10 mouse cellular contexts compared by ENCODE assay signal in genomic region chr7:4513829-4514712, GRCm38 (mm10). TPM values are rescaled to one million over a fixed set of nuclear protein-coding genes. Genes with fewer than 3 reads are reported as not detected.
DNase-seq lines count a peak whose midpoint lies in the region; ATAC-seq and TF ChIP-seq lines count a peak whose summit lies in the region.
"Had no signal": no experiment of that assay in that cellular context is flagged by ENCODE, and none has a peak within 500 bp of the region (broad histone marks: within the 10 kb centered on the region; RNA-seq: fewer than 3 reads in every experiment).

No protein-coding gene starts in this region.

- DNase-seq in kidney, adult 18-20 months = no peak
- no peak for DNase-seq in ES-E14 (ENCODE audit: low read depth, low spot score)
- DNase-seq in heart, postnatal 14 days = peak; percentile 61 to 63
- no peak for DNase-seq in urinary bladder, postnatal 36 days (ENCODE audit: low spot score in 2 of 2)
- DNase-seq in natural killer cell, adult 2 months (ENCODE audit: low spot score in 2 of 2) = no peak
- no peak for DNase-seq in left cerebral cortex, postnatal 14 days (ENCODE audit: low spot score in 2 of 2)

- H3K36me3 ChIP-seq in kidney, embryonic 14.5 days (ENCODE audit: control insufficient read depth, insufficient read depth, low read length) = no peaks in the 10 kb centered on the region
- H3K36me3 ChIP-seq in C2C12 (ENCODE audit: control insufficient read depth, insufficient read depth) = no peaks in the 10 kb centered on the region
- H3K36me3 ChIP-seq in ES-E14 (ENCODE audit: control insufficient read depth, insufficient read depth, low read length, poor library complexity, severe bottlenecking) = no peaks in the 10 kb centered on the region
- H3K36me3 ChIP-seq: forebrain, embryonic 15.5 days had no signal

- H3ac ChIP-seq in C2C12 (ENCODE audit: control insufficient read depth, insufficient read length, low read depth) = no peak overlapping the region

- intact Hi-C loops in heart, postnatal 14 days (cut with DNase I) = no loop called here
- intact Hi-C loops in left cerebral cortex, postnatal 14 days (cut with DNase I) = no loop called here

- ATAC-seq in kidney, embryonic 14.5 days (ENCODE audit: low FRiP score, low TSS enrichment) = peak; percentile 46
- ATAC-seq: forebrain, embryonic 15.5 days had no signal

- H3K79me3 ChIP-seq in C2C12 (ENCODE audit: low read depth) = no peaks in the 10 kb centered on the region

- no peaks in the 10 kb centered on the region for H3K79me2 ChIP-seq in C2C12 (ENCODE audit: control insufficient read depth, insufficient read depth)

- peaks cover 13% of the 10 kb centered on the region; the same call in 1 of the 2 replicates for H3K4me1 ChIP-seq in kidney, embryonic 14.5 days (ENCODE audit: control insufficient read depth, insufficient read depth, low read length)
- peaks cover 2 to 22% of the 10 kb centered on the region in 2 experiments; a peak in 3 of 4 replicates for H3K4me1 ChIP-seq in ES-E14 (ENCODE audit: control insufficient read depth in 2 of 2, insufficient read depth in 2 of 2, low read length in 2 of 2, poor library complexity in 1 of 2)

- TF ChIP-seq CTCF in C2C12 (IDR thresholded peaks at IDR 0.05; ENCODE audit: control insufficient read depth, insufficient read depth, insufficient read length) = no peak

- H3K4me3 ChIP-seq in kidney, embryonic 14.5 days (ENCODE audit: low read length) = no peak overlapping the region
- no peak overlapping the region for H3K4me3 ChIP-seq in C2C12 (ENCODE audit: insufficient read depth, poor library complexity, severe bottlenecking)
- no peak overlapping the region for H3K4me3 ChIP-seq in ES-E14 (ENCODE audit: insufficient read depth in 1 of 2, low read depth in 1 of 2, low read length in 2 of 2, poor library complexity in 1 of 2, severe bottlenecking in 1 of 2)
- H3K4me3 ChIP-seq: forebrain, embryonic 15.5 days had no signal

- H3K9me3 ChIP-seq in kidney, embryonic 14.5 days (ENCODE audit: control insufficient read depth, low read length) = no peaks in the 10 kb centered on the region
- H3K9me3 ChIP-seq in ES-E14 (ENCODE audit: control insufficient read depth, insufficient read depth, low read depth, low read length) = no peaks in the 10 kb centered on the region
- H3K9me3 ChIP-seq: forebrain, embryonic 15.5 days had no signal

- 44% methylated on average over 6 of the region's 6 CpGs for WGBS in kidney, embryonic 14.5 days

- in situ Hi-C loops in ES-E14 (cut with MboI; ENCODE audit: low sequenced_read_pairs in 2 of 2, unreplicated experiment in 2 of 2) = no loop called here

- no peaks in the 10 kb centered on the region for H3K27me3 ChIP-seq in kidney, embryonic 14.5 days (ENCODE audit: control insufficient read depth, insufficient read depth, low read length)
- H3K27me3 ChIP-seq in C2C12 (ENCODE audit: control insufficient read depth, insufficient read depth, insufficient read length) = no peaks in the 10 kb centered on the region
- H3K27me3 ChIP-seq: forebrain, embryonic 15.5 days had no signal

- no peak overlapping the region for H3K9ac ChIP-seq in kidney, embryonic 14.5 days (ENCODE audit: low read depth, low read length)
- peak overlapping the region; percentile 25; the same call in 1 of the 2 replicates for H3K9ac ChIP-seq in ES-E14 (ENCODE audit: insufficient read depth, low read depth, low read length, poor library complexity, severe bottlenecking)
- H3K9ac ChIP-seq: forebrain, embryonic 15.5 days had no signal

- no peak overlapping the region for H3K4me2 ChIP-seq in kidney, embryonic 14.5 days (replicated peaks; ENCODE audit: low read depth, low read length)
- H3K4me2 ChIP-seq: forebrain, embryonic 15.5 days had no signal

- H3K27ac ChIP-seq in kidney, embryonic 14.5 days (ENCODE audit: low read depth, low read length) = peak overlapping the region; percentile 65; the same call in 1 of the 2 replicates
- H3K27ac ChIP-seq in ES-E14 (ENCODE audit: insufficient read depth, low read depth, low read length, poor library complexity, severe bottlenecking) = no peak overlapping the region
- H3K27ac ChIP-seq: forebrain, embryonic 15.5 days had no signal

TF ChIP-seq in C2C12, 6 proteins besides CTCF, POLR2A, EP300 and RAD21:
- TF ChIP-seq MYOG (IDR thresholded peaks at IDR 0.05; ENCODE audit: control insufficient read depth, extremely low read depth, insufficient read length) = no peak
- TF ChIP-seq MYOD1 (IDR thresholded peaks at IDR 0.05; ENCODE audit: control insufficient read depth, insufficient read length, low read depth) = peak; percentile 40

TF ChIP-seq in ES-E14, 5 proteins besides CTCF, POLR2A, EP300 and RAD21:
- no peak for TF ChIP-seq MAFK (IDR thresholded peaks at IDR 0.05; ENCODE audit: insufficient read depth, low read depth, low read length)
- TF ChIP-seq ZNF384 (IDR thresholded peaks at IDR 0.05; ENCODE audit: low read depth, low read length) = no peak
- no peak for TF ChIP-seq HCFC1 (IDR thresholded peaks at IDR 0.05; ENCODE audit: borderline replicate concordance, insufficient read depth, low read length)
- no peak for TF ChIP-seq CHD2 (IDR thresholded peaks at IDR 0.05; ENCODE audit: low read depth, low read length)
- no peak for TF ChIP-seq ZC3H11A (IDR thresholded peaks at IDR 0.05; ENCODE audit: borderline replicate concordance, low read depth, low read length)

RNA-seq across cellular contexts. Expression of gene Tnnt1, which starts 2.1 kb away (rescaled TPM):
- polyA plus RNA-seq in kidney, embryonic 14.5 days (2014; fragmentation: Nextera tagmentation; extraction: Ambion mirVana) = 13.4 and 20.6 TPM in 2 replicates
- polyA plus RNA-seq in C2C12 (2012; fragmentation: generic; extraction: Trizol) = 34.7 TPM
- 6.3 and 8.4 TPM in 2 replicates for total RNA-seq in ES-E14 (2012; rRNA removed)
- total RNA-seq in heart, postnatal 14 days (2021) = 10 to 100 TPM; 25.4 to 33.6 TPM
- total RNA-seq in left cerebral cortex, postnatal 14 days (2021) = 1 to 10 TPM; 2.7 to 4.3 TPM

RNA-seq across cellular contexts. Expression of gene Tnni3, which starts 10.0 kb away (rescaled TPM):
- 4.9 and 8.1 TPM in 2 replicates for polyA plus RNA-seq in kidney, embryonic 14.5 days (2014; fragmentation: Nextera tagmentation; extraction: Ambion mirVana)
- 0.91 TPM for polyA plus RNA-seq in C2C12 (2012; fragmentation: generic; extraction: Trizol)
- total RNA-seq in ES-E14 (2012; rRNA removed) = 7.8 and 17.9 TPM in 2 replicates
- 1,000 to 10,000 TPM; 7,272 to 7,308 TPM for total RNA-seq in heart, postnatal 14 days (2021)
- total RNA-seq in left cerebral cortex, postnatal 14 days (2021) = under 1 TPM in 1 of 2 experiments, not detected in 1; 0.55 TPM

RNA-seq across cellular contexts. Expression of gene Ppp1r12c, which starts 12.6 kb away (rescaled TPM):
- polyA plus RNA-seq in kidney, embryonic 14.5 days (2014; fragmentation: Nextera tagmentation; extraction: Ambion mirVana) = 50.8 and 51.2 TPM in 2 replicates
- 54.6 TPM for polyA plus RNA-seq in C2C12 (2012; fragmentation: generic; extraction: Trizol)
- total RNA-seq in ES-E14 (2012; rRNA removed) = 83.2 and 126 TPM in 2 replicates
- total RNA-seq in heart, postnatal 14 days (2021) = 10 to 100 TPM; 76.0 to 82.1 TPM
- total RNA-seq in left cerebral cortex, postnatal 14 days (2021) = 100 to 1,000 TPM; 117 to 128 TPM

RNA-seq across cellular contexts. Expression of gene Dnaaf3, which starts 18.2 kb away (rescaled TPM):
- polyA plus RNA-seq in kidney, embryonic 14.5 days (2014; fragmentation: Nextera tagmentation; extraction: Ambion mirVana) = 1.3 and 2.4 TPM in 2 replicates
- polyA plus RNA-seq in C2C12 (2012; fragmentation: generic; extraction: Trizol) = 1.4 TPM
- 3.1 and 6.3 TPM in 2 replicates for total RNA-seq in ES-E14 (2012; rRNA removed)
- 1 to 10 TPM; 1.8 to 1.9 TPM for total RNA-seq in heart, postnatal 14 days (2021)
- under 1 TPM; 0.31 to 0.34 TPM for total RNA-seq in left cerebral cortex, postnatal 14 days (2021)

RNA-seq across cellular contexts. Expression of gene Syt5, which starts 33.3 kb away (rescaled TPM):
- 5.3 and 5.5 TPM in 2 replicates for polyA plus RNA-seq in kidney, embryonic 14.5 days (2014; fragmentation: Nextera tagmentation; extraction: Ambion mirVana)
- polyA plus RNA-seq in C2C12 (2012; fragmentation: generic; extraction: Trizol) = 0.11 TPM
- total RNA-seq in ES-E14 (2012; rRNA removed) = 3.0 and 8.7 TPM in 2 replicates
- 1 to 10 TPM; 1.4 to 1.9 TPM for total RNA-seq in heart, postnatal 14 days (2021)
- total RNA-seq in left cerebral cortex, postnatal 14 days (2021) = 100 to 1,000 TPM; 241 to 259 TPM
- total RNA-seq: MEL had no signal

Comparison
In these comparisons a context has a peak if more than half of its experiments do, and no peak if none do; other contexts are left out.
1. DNase-seq: peak in heart, postnatal 14 days (2 of 2); none in kidney, adult 18-20 months (single experiment), ES-E14 (single experiment), urinary bladder, postnatal 36 days (0 of 2), natural killer cell, adult 2 months (0 of 2) and left cerebral cortex, postnatal 14 days (0 of 2).
2. RNA of gene Tnni3, which starts 10.0 kb away (total RNA-seq): 7,272 to 7,308 TPM in heart, postnatal 14 days; 7.8 to 17.9 TPM in ES-E14 and 0.55 TPM in left cerebral cortex, postnatal 14 days; every median in the first group is over 100 times any median in the second.